Mouse (Mus musculus) stomach, embryonic 16.5 days (tissue): ENCODE measurements around the gene Hmg20b. TPM values are rescaled to one million over a fixed set of nuclear protein-coding genes. Genes with fewer than 3 reads are reported as not detected.
A peak's percentile ranks its signal among the peaks of the same experiment; 100 is the strongest.

ENCODE experiments used
- ATAC-seq: fragments of 200-750 bp; cut with Nextera tagmentation; 2 replicates; pipeline ENCODE4 v1.8.0; 2017; ENCODE audit warnings: moderate number of reproducible peaks, moderate TSS enrichment; ENCODE audit not compliant: insufficient read depth, low FRiP score
- H3K27ac ChIP-seq: fragments of 300-500 bp; sonication (generic); 2 replicates; pipeline ENCODE4 v1.5.1; 2014; ENCODE audit warnings: low read length
- H3K27me3 ChIP-seq: fragments of 300-500 bp; sonication (generic); 2 replicates; pipeline ENCODE4 v1.6.1; 2014; ENCODE audit warnings: low read length, control low read depth, mixed read lengths; ENCODE audit not compliant: control insufficient read depth, insufficient read depth
- H3K36me3 ChIP-seq: fragments of 300-500 bp; sonication (generic); 2 replicates; pipeline ENCODE4 v1.6.1; 2014; ENCODE audit warnings: low read length; ENCODE audit not compliant: control insufficient read depth, insufficient read depth
- H3K4me1 ChIP-seq: fragments of 300-500 bp; sonication (generic); 2 replicates; pipeline ENCODE4 v1.6.1; 2014; ENCODE audit warnings: low read length, control low read depth, mixed read lengths; ENCODE audit not compliant: control insufficient read depth, insufficient read depth
- H3K4me2 ChIP-seq: fragments of 300-500 bp; sonication (generic); 2 replicates; pipeline ENCODE4 v1.6.1; 2014; ENCODE audit warnings: low read depth, low read length, mixed read lengths
- H3K4me3 ChIP-seq: fragments of 300-500 bp; sonication (generic); replicated peaks from 2 replicates; pipeline ENCODE4 v1.5.1; 2014; ENCODE audit warnings: mild to moderate bottlenecking, low read length
- H3K9ac ChIP-seq: fragments of 300-500 bp; sonication (generic); 2 replicates; pipeline ENCODE4 v1.6.1; 2014; ENCODE audit warnings: low read length
- H3K9me3 ChIP-seq: fragments of 300-500 bp; sonication (generic); replicated peaks from 2 replicates; pipeline ENCODE4 v1.6.1; 2016; ENCODE audit warnings: low read length, control low read depth; ENCODE audit not compliant: control insufficient read depth
- WGBS: fragments of 180-500 bp; shearing (Covaris S2); extraction: QIAGEN DNeasy Blood & Tissue Kit; methylation state at CpG from one replicate; pipeline ENCODE4 v1.1.7; 2014; 5-methylcytosine and 5-hydroxymethylcytosine counted together
- polyA plus RNA-seq: library from polyadenylated mRNA; unstranded; fragments of >200 nt; fragmentation: Nextera tagmentation; extraction: Ambion mirVana; gene quantifications from 2 replicates; pipeline ENCODE4 v1.2.1, GENCODE M21; 2015

Hmg20b gene
- polyA plus RNA-seq, 1 experiment from 2014 or later = 67.7 TPM

GRCm38 (mm10) chr10:81306837-81307682, 43.2 kb downstream of the Hmg20b start:
- ATAC-seq = no peak
- Histone ChIP-seq H3K36me3 (peaks cover 26% of the 10 kb centered on the region), H3K4me3 (no peak overlapping the region), H3K9me3 (no peaks in the 10 kb centered on the region), H3K4me2 (no peak overlapping the region), H3K4me1 (peaks cover 22% of the 10 kb centered on the region), H3K27me3 (no peaks in the 10 kb centered on the region), H3K27ac (no peak overlapping the region), H3K9ac (no peak overlapping the region)
- WGBS = 90% methylated on average over 21 of the region's 21 CpGs

- H3K9me3 ChIP-seq = no peaks in the 10 kb centered on the region
- 92% methylated on average over 12 of the region's 12 CpGs for WGBS
- H3K4me2 ChIP-seq = no peak overlapping the region
- no peak overlapping the region for H3K9ac ChIP-seq
- H3K36me3 ChIP-seq = peaks cover 26% of the 10 kb centered on the region; the same call in 1 of the 2 replicates
- no peaks in the 10 kb centered on the region for H3K27me3 ChIP-seq
- ATAC-seq = no peak
- no peak overlapping the region for H3K27ac ChIP-seq
- H3K4me3 ChIP-seq = no peak overlapping the region
- H3K4me1 ChIP-seq = peaks cover 23% of the 10 kb centered on the region
Measured at GRCm38 (mm10) chr10:81306173-81306668, 44.1 kb downstream of the Hmg20b start.

DNA sequence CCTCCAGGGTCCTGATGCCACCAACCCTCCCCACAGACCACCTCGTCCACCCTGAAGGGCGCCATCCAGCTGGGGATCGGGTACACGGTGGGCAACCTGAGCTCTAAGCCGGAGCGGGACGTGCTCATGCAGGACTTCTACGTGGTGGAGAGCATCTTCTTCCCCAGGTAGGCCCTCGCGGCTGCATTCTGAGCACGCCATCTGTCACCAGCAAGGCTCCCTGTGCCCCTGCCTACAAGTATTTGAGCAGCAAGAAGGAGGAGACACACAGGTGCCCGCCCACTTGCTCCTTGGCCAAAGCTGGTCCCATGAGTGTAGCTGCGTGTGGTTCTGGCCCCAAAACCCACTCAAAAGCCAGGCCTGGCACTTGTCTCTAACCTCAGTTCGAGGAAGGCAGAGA, 44.6 kb downstream of the Hmg20b start:
- Histone ChIP-seq H3K4me1 (peaks cover 23% of the 10 kb centered on the region), H3K27me3 (no peaks in the 10 kb centered on the region), H3K9ac (no peak overlapping the region), H3K36me3 (peaks cover 26% of the 10 kb centered on the region; the same call in 1 of the 2 replicates), H3K9me3 (no peaks in the 10 kb centered on the region), H3K4me2 (no peak overlapping the region), H3K27ac (no peak overlapping the region), H3K4me3 (no peak overlapping the region)
- ATAC-seq = no peak
- WGBS = 94% methylated on average over 14 of the region's 14 CpGs

- no peak overlapping the region for H3K4me3 ChIP-seq
- WGBS = 27% methylated on average over 6 of the region's 9 CpGs
- H3K27me3 ChIP-seq = no peaks in the 10 kb centered on the region
- no peak overlapping the region for H3K4me2 ChIP-seq
- peak overlapping the region; percentile 32; the same call in 1 of the 2 replicates for H3K9ac ChIP-seq
- H3K9me3 ChIP-seq = no peaks in the 10 kb centered on the region
- peaks cover 33% of the 10 kb centered on the region for H3K4me1 ChIP-seq
- no peak overlapping the region for H3K27ac ChIP-seq
- peak; percentile 51; the same call in 1 of the 2 replicates for ATAC-seq
- H3K36me3 ChIP-seq = peaks cover 26% of the 10 kb centered on the region; the same call in 1 of the 2 replicates
Measured at GRCm38 (mm10) chr10:81304597-81305238, 45.6 kb downstream of the Hmg20b start.

- no peaks in the 10 kb centered on the region for H3K9me3 ChIP-seq
- no peaks in the 10 kb centered on the region for H3K27me3 ChIP-seq
- no peak overlapping the region for H3K9ac ChIP-seq
- H3K4me2 ChIP-seq = no peak overlapping the region
- peaks cover 18% of the 10 kb centered on the region; the same call in 1 of the 2 replicates for H3K36me3 ChIP-seq
- H3K4me3 ChIP-seq = no peak overlapping the region
- WGBS = 60% methylated on average over 7 of the region's 7 CpGs
- no peak for ATAC-seq
- H3K4me1 ChIP-seq = peaks cover 35% of the 10 kb centered on the region
- H3K27ac ChIP-seq = no peak overlapping the region
Measured at GRCm38 (mm10) chr10:81303761-81304160, 46.5 kb downstream of the Hmg20b start.

DNA sequence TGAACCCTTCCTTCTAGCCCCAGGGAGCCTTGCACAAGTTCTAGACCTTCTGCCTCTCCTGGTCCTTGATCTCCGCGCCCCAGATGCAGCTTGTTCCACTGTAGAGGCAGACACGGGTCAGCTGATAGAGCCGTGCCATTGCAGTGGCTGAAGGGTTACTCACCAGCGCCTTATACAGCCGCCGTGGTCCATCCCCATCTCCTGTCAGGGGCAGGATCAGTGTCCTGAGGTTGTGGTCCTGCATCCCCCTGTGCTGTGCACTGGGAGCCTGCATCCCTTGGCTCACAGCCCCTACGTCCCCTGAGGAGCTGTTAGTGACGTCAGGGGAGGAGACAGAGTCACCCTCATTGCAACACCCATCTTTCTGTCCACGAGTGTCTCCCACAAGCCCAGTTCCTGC, 47.0 kb downstream of the Hmg20b start:
- no peak for ATAC-seq
- Histone ChIP-seq H3K27me3 (no peaks in the 10 kb centered on the region), H3K36me3 (0 out of 2 replicates have a peak, but pooled peaks cover 15% of the 10 kb centered on the region), H3K4me3 (no peak overlapping the region), H3K27ac (peak overlapping the region; percentile 23), H3K4me1 (peaks cover 35% of the 10 kb centered on the region), H3K9ac (peak overlapping the region; percentile 43; the same call in 1 of the 2 replicates), H3K4me2 (no peak overlapping the region), H3K9me3 (no peaks in the 10 kb centered on the region)
- WGBS = 65% methylated on average over 10 of the region's 10 CpGs

DNA sequence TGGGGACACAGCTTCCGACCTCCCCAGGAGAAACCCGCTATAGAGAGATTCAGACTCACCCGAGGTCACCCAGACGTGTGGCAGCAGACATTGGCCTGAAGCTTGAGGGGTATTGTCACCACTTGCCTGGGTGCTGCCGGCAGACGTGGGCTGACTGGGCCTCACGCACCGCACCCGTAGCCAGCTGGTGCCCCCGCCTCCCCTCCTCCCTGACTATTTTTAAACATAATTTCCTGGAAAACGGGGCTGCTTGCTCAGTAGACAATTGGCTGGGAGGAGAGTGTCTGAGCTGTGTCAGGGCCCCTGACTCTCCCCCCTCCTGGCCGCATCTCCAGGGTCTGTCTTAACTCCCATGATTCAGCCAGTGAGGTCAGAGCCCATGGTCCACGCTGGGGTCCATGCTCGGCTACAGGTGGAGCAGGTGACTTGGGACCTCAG, 47.5 kb downstream of the Hmg20b start:
- H3K27ac ChIP-seq = peak overlapping the region; percentile 55
- no peak overlapping the region for H3K4me3 ChIP-seq
- H3K27me3 ChIP-seq = no peaks in the 10 kb centered on the region
- no peak for ATAC-seq
- H3K4me1 ChIP-seq = peaks cover 35% of the 10 kb centered on the region
- H3K9me3 ChIP-seq = no peaks in the 10 kb centered on the region
- H3K9ac ChIP-seq = peak overlapping the region; percentile 43; the same call in 1 of the 2 replicates
- 0 out of 2 replicates have a peak, but pooled peaks cover 11% of the 10 kb centered on the region for H3K36me3 ChIP-seq
- WGBS = 35% methylated on average over 14 of the region's 14 CpGs
- H3K4me2 ChIP-seq = no peak overlapping the region

GRCm38 (mm10) chr10:81302288-81302687, 48.0 kb downstream of the Hmg20b start:
- WGBS = 60% methylated on average over 4 of the region's 4 CpGs
- Histone ChIP-seq H3K4me2 (no peak overlapping the region), H3K4me1 (peaks cover 40% of the 10 kb centered on the region)

GRCm38 (mm10) chr10:81301321-81301720, 49.0 kb downstream of the Hmg20b start:
- ATAC-seq = no peak
- Histone ChIP-seq H3K27me3 (no peaks in the 10 kb centered on the region), H3K4me1 (peaks cover 44% of the 10 kb centered on the region), H3K4me2 (no peak overlapping the region), H3K36me3 (no peaks in the 10 kb centered on the region), H3K4me3 (no peak overlapping the region), H3K27ac (no peak overlapping the region), H3K9me3 (no peaks in the 10 kb centered on the region), H3K9ac (no peak overlapping the region; the same call in 1 of the 2 replicates)
- 66% methylated on average over 9 of the region's 9 CpGs for WGBS

More at GRCm38 (mm10) chr10:81302288-81302687, 48.0 kb downstream of the Hmg20b start:
- peak overlapping the region; percentile 55 for H3K27ac ChIP-seq
- no peak for ATAC-seq
- H3K4me3 ChIP-seq = no peak overlapping the region
- peak overlapping the region; percentile 43; the same call in 1 of the 2 replicates for H3K9ac ChIP-seq
- H3K9me3 ChIP-seq = no peaks in the 10 kb centered on the region
- no peaks in the 10 kb centered on the region for H3K27me3 ChIP-seq
- 0 out of 2 replicates have a peak, but pooled peaks cover 5% of the 10 kb centered on the region for H3K36me3 ChIP-seq
